Mouse (Mus musculus): Measurements from ENCODE around the gene Cib3. TPM values are rescaled to one million over a fixed set of nuclear protein-coding genes. Genes with fewer than 3 reads are reported as not detected.

Cib3 gene
- total RNA-seq, 2 experiments from 2014 or later: not detected

- DNase-seq (ENCODE audit: low spot score in 2 of 2): no peak
- intact Hi-C loops (cut with DNase I): no loop called here
Observed at GRCm38 (mm10) chr8:72158096-72158495, 54.5 kb downstream of the Cib3 start.

Other genes with a start within 250 kb of the Cib3 start
- not detected for gene Cyp4f18, start 203.2 kb downstream of the Cib3 start, total RNA-seq (2021)
- not detected for gene Olfr372, start 171.6 kb downstream of the Cib3 start, total RNA-seq (2021)
- not detected for gene Olfr373, start 129.7 kb downstream of the Cib3 start, total RNA-seq (2021)
- not detected for gene Olfr374, start 105.8 kb downstream of the Cib3 start, total RNA-seq (2021)
- 10 to 100 TPM; 24.4 to 28.2 TPM for gene Tpm4, start 77.9 kb downstream of the Cib3 start, total RNA-seq (2021)
- gene Rab8a, start 51.6 kb downstream of the Cib3 start, total RNA-seq (2021): 10 to 100 TPM; 35.0 to 47.6 TPM
- not detected for gene Hsh2d, start 23.2 kb downstream of the Cib3 start, total RNA-seq (2021)
- gene Gm11034, start 799 bp upstream of the Cib3 start, total RNA-seq (2021): not detected
- 10 to 100 TPM; 57.2 to 59.3 TPM for gene Fam32a, start 6.9 kb upstream of the Cib3 start, total RNA-seq (2021)
- gene Ap1m1, start 27.2 kb upstream of the Cib3 start, total RNA-seq (2021): 10 to 100 TPM; 75.3 to 84.9 TPM
- gene Gm10282, start 92.4 kb upstream of the Cib3 start, total RNA-seq (2021): 1 to 10 TPM; 5.2 to 6.4 TPM
- gene Klf2, start 106.2 kb upstream of the Cib3 start, total RNA-seq (2021): 10 to 100 TPM; 13.5 to 22.2 TPM
- 10 to 100 TPM; 60.0 to 75.6 TPM for gene Eps15l1, start 208.6 kb upstream of the Cib3 start, total RNA-seq (2021)
- gene Calr3, start 231.0 kb upstream of the Cib3 start, total RNA-seq (2021): under 1 TPM; 0.61 to 0.81 TPM
- 10 to 100 TPM; 10.3 to 15.1 TPM for gene 1700030K09Rik, start 231.0 kb upstream of the Cib3 start, total RNA-seq (2021)

Measured in left cerebral cortex, postnatal 36 days (tissue).